Mouse (Mus musculus): Measurements from ENCODE around the gene Olfr313. TPM values are rescaled to one million over a fixed set of nuclear protein-coding genes. Genes with fewer than 3 reads are reported as not detected.

Olfr313 gene
- not detected in 4 replicates for total RNA-seq (2023)

GRCm38 (mm10) chr11:58814700-58815099 lies at the start of gene Olfr313:
Olfr313 (plus strand) TSS chr11:58815000.

GRCm38 (mm10) chr11:58772888-58773287 lies 41.9 kb upstream of the Olfr313 start, which contains the start of gene Olfr315:
Olfr315 (plus strand) TSS chr11:58773188.

GRCm38 (mm10) chr11:58782480-58783089 lies 32.2 kb upstream of the Olfr313 start, which contains the start of gene Olfr314:
Olfr314 (plus strand) TSS chr11:58782952.

GRCm38 (mm10) chr11:58801558-58802228 lies 13.1 kb upstream of the Olfr313 start, which contains the start of gene Fam183b:
Fam183b (minus strand) TSS chr11:58801960.

GRCm38 (mm10) chr11:58828937-58829336 lies 14.1 kb downstream of the Olfr313 start, which contains the start of gene Olfr312:
Olfr312 (plus strand) TSS chr11:58829237.

GRCm38 (mm10) chr11:58838951-58839350 lies 24.2 kb downstream of the Olfr313 start, which contains the start of gene Olfr311:
Olfr311 (plus strand) TSS chr11:58839251.

GRCm38 (mm10) chr11:58846919-58847461 lies 32.2 kb downstream of the Olfr313 start, which contains the start of gene Gm12258:
Gm12258 (plus strand) TSS chr11:58847158.

GRCm38 (mm10) chr11:58867039-58867953 lies 52.5 kb downstream of the Olfr313 start, which contains the start of gene 2810021J22Rik:
2810021J22Rik (plus strand) TSS chr11:58867216.

Other genes with a start within 250 kb of the Olfr313 start
- gene Olfr224, start 244.4 kb upstream of the Olfr313 start, total RNA-seq (2023) = not detected in 4 replicates
- not detected in 4 replicates for gene Olfr325, start 237.3 kb upstream of the Olfr313 start, total RNA-seq (2023)
- not detected in 4 replicates for gene Olfr324, start 219.9 kb upstream of the Olfr313 start, total RNA-seq (2023)
- not detected in 4 replicates for gene 2210407C18Rik, start 198.9 kb upstream of the Olfr313 start, total RNA-seq (2023)
- gene Olfr323, start 184.5 kb upstream of the Olfr313 start, total RNA-seq (2023) = not detected in 4 replicates
- gene Trim58, start 174.5 kb upstream of the Olfr313 start, total RNA-seq (2023) = not detected in 4 replicates
- not detected in 4 replicates for gene Olfr322, start 156.2 kb upstream of the Olfr313 start, total RNA-seq (2023)
- gene Olfr320, start 133.9 kb upstream of the Olfr313 start, total RNA-seq (2023) = not detected in 4 replicates
- gene Olfr319, start 115.8 kb upstream of the Olfr313 start, total RNA-seq (2023) = not detected in 4 replicates
- 0.41 to 1.1 TPM (median 0.60 TPM) in 4 replicates for gene Olfr318, start 91.0 kb upstream of the Olfr313 start, total RNA-seq (2023)
- gene Olfr317, start 75.8 kb upstream of the Olfr313 start, total RNA-seq (2023) = not detected in 4 replicates
- gene Olfr316, start 62.3 kb upstream of the Olfr313 start, total RNA-seq (2023) = not detected in 4 replicates
- gene Olfr315, start 41.8 kb upstream of the Olfr313 start, total RNA-seq (2023) = not detected in 4 replicates
- gene Olfr314, start 32.0 kb upstream of the Olfr313 start, total RNA-seq (2023) = 0.20 TPM in 1 of 4 replicates, not detected in the others
- gene Fam183b, start 13.0 kb upstream of the Olfr313 start, total RNA-seq (2023) = not detected in 4 replicates
- gene Olfr312, start 14.2 kb downstream of the Olfr313 start, total RNA-seq (2023) = not detected in 4 replicates
- gene Olfr311, start 24.3 kb downstream of the Olfr313 start, total RNA-seq (2023) = not detected in 4 replicates
- 4.1 to 8.8 TPM (median 5.6 TPM) in 4 replicates for gene Gm12258, start 32.2 kb downstream of the Olfr313 start, total RNA-seq (2023)
- 10.3 to 12.2 TPM (median 11.0 TPM) in 4 replicates for gene 2810021J22Rik, start 52.2 kb downstream of the Olfr313 start, total RNA-seq (2023)
- 9.9 to 13.0 TPM (median 11.6 TPM) in 4 replicates for gene Zfp39, start 89.2 kb downstream of the Olfr313 start, total RNA-seq (2023)
- gene Btnl10, start 102.9 kb downstream of the Olfr313 start, total RNA-seq (2023) = not detected in 4 replicates
- gene Rnf187, start 123.9 kb downstream of the Olfr313 start, total RNA-seq (2023) = 113 to 129 TPM (median 118 TPM) in 4 replicates
- 20.4 to 26.0 TPM (median 20.9 TPM) in 4 replicates for gene Hist3h2ba, start 133.9 kb downstream of the Olfr313 start, total RNA-seq (2023)
- 61.7 to 72.8 TPM (median 69.5 TPM) in 4 replicates for gene Hist3h2a, start 139.7 kb downstream of the Olfr313 start, total RNA-seq (2023)
- 0.16 to 0.39 TPM (median 0.28 TPM) in 4 replicates for gene Trim17, start 139.7 kb downstream of the Olfr313 start, total RNA-seq (2023)
- 110 to 128 TPM (median 119 TPM) in 4 replicates for gene Trim11, start 163.1 kb downstream of the Olfr313 start, total RNA-seq (2023)

Data from B cell, adult 62 days (primary cell).